Mouse (Mus musculus) liver, embryonic 16.5 days (tissue): ENCODE results near the gene Trmo. TPM values are rescaled to one million over a fixed set of nuclear protein-coding genes. Genes with fewer than 3 reads are reported as not detected.

Experiments
- ATAC-seq: fragments of 200-750 bp; cut with Nextera tagmentation; 2 replicates; pipeline ENCODE4 v1.8.0; 2017; ENCODE audit warnings: low read depth, mild to moderate bottlenecking, moderate number of reproducible peaks, moderate library complexity
- H3K27ac ChIP-seq: fragments of 300-500 bp; sonication (generic); 2 replicates; pipeline ENCODE4 v1.5.1; 2014; ENCODE audit warnings: mild to moderate bottlenecking, low read length
- H3K27me3 ChIP-seq: fragments of 300-500 bp; sonication (generic); 2 replicates; pipeline ENCODE4 v1.6.1; 2014; ENCODE audit warnings: low read depth, low read length, mixed read lengths; ENCODE audit not compliant: control insufficient read depth, insufficient read depth
- H3K36me3 ChIP-seq: fragments of 300-500 bp; sonication (generic); 2 replicates; pipeline ENCODE4 v1.6.1; 2014; ENCODE audit warnings: mild to moderate bottlenecking; ENCODE audit not compliant: control insufficient read depth, insufficient read depth
- H3K4me1 ChIP-seq: fragments of 300-500 bp; sonication (generic); 2 replicates; pipeline ENCODE4 v1.6.1; 2014; ENCODE audit warnings: low read depth, low read length, mixed read lengths; ENCODE audit not compliant: control insufficient read depth
- H3K4me2 ChIP-seq: fragments of 300-500 bp; sonication (generic); 2 replicates; pipeline ENCODE4 v1.6.1; 2014; ENCODE audit warnings: low read depth, low read length, mixed read lengths
- H3K4me3 ChIP-seq: fragments of 300-500 bp; sonication (generic); 2 replicates; pipeline ENCODE4 v1.5.1; 2014; ENCODE audit warnings: low read depth, mild to moderate bottlenecking, low read length
- H3K9ac ChIP-seq: fragments of 300-500 bp; sonication (generic); 2 replicates; pipeline ENCODE4 v1.6.1; 2014; ENCODE audit warnings: low read depth, low read length
- H3K9me3 ChIP-seq: fragments of 300-500 bp; sonication (generic); replicated peaks from 2 replicates; pipeline ENCODE4 v1.6.1; 2016; ENCODE audit warnings: low read length; ENCODE audit not compliant: control insufficient read depth
- WGBS: fragments of 180-500 bp; shearing (Covaris S2); extraction: QIAGEN DNeasy Blood & Tissue Kit; methylation state at CpG from one replicate; pipeline ENCODE4 v1.1.7; 2014; ENCODE audit not compliant: insufficient replicate concordance; 5-methylcytosine and 5-hydroxymethylcytosine counted together
- polyA plus RNA-seq: library from polyadenylated mRNA; unstranded; fragments of >200 nt; fragmentation: Nextera tagmentation; extraction: Ambion mirVana; gene quantifications from 2 replicates; pipeline ENCODE4 v1.2.1, GENCODE M21; 2015

The Trmo gene
- polyA plus RNA-seq = 6.3 and 7.1 TPM in 2 replicates

DNA sequence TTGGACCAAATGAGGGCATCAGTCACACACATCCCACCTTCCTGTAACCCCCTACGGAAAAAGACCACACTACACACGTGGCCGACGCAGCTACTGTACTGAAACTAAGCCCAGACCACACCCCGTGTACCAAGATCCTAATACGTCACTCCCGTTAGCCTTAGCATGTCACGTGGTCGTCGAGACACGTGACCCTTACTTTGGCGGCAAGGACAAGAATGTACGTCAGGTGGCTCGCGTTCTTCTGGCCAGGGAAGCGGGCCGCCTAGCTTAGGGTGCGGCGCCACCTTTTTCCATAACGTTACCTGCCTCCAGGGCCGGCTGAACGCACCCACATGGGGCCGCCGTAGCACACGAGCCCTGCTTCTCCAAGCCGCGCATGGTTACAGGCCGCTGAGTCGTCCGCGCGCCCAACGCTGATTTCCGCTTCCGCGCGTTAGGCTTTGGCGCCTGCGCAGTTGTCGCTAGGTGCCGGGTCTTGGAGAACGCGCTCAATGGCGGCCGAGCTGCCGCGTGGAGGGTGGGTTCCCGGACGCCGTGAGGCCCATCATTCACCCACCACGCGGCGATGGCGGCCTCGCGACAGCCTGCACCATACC lies at the start of gene Trmo:
TSS of gene Trmo (minus strand) at position 425 of the 599 bp plus-strand sequence.
- peaks cover 25% of the 10 kb centered on the region for H3K4me1 ChIP-seq
- ATAC-seq = peak; percentile 88
- H3K36me3 ChIP-seq = peaks cover 46% of the 10 kb centered on the region
- peak within 1 kb of the TSS; percentile 74 for H3K4me3 ChIP-seq
- H3K4me2 ChIP-seq = peak within 1 kb of the TSS; percentile 93
- WGBS = 0% methylated on average over 56 of the region's 56 CpGs
- no peaks in the 10 kb centered on the region for H3K27me3 ChIP-seq
- H3K9ac ChIP-seq = peak within 1 kb of the TSS; percentile 84
- no peaks in the 10 kb centered on the region for H3K9me3 ChIP-seq
- peak within 1 kb of the TSS; percentile 96 for H3K27ac ChIP-seq

DNA sequence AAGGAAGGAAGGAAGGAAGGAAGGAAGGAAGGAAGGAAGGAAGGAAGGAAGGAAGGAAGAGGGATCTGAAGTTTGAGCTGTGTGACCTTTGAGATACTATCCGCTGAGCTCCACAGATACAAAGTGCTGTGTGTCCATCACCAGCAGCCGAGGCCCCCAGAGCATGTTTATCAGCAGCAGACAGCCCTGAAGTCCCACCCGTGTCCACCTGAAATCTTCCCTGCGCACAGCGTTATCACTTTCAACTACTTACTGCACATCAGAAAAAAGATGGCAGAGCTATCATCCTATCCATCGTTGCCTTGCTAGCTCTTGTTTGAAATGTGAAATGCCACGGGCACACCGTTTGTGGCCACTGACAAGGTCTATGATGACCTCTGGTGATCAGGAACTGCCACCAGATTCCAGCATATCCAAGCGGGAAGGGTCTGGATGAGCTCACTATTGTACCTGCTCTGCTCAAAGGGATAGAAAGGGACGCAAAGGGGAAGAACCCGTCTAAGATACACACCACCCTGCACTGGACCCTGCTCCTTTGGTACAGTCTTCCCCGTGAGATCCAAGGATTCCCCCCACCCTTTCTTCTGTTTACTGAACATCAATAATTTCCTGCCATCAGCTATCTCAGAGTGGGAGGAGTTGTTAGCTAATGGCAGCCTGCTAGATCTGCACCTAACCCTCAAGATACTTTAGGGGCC lies 43.3 kb upstream of the Trmo start:
- H3K27ac ChIP-seq = peak overlapping the region; percentile 98
- peak overlapping the region; percentile 37 for H3K4me3 ChIP-seq
- ATAC-seq = peak; percentile 99
- 38% methylated on average over 12 of the region's 12 CpGs for WGBS
- no peaks in the 10 kb centered on the region for H3K27me3 ChIP-seq
- no peaks in the 10 kb centered on the region for H3K36me3 ChIP-seq
- peaks cover 44% of the 10 kb centered on the region for H3K4me1 ChIP-seq
- H3K4me2 ChIP-seq = peak overlapping the region; percentile 70
- H3K9ac ChIP-seq = peak overlapping the region; percentile 65
- no peaks in the 10 kb centered on the region for H3K9me3 ChIP-seq

DNA sequence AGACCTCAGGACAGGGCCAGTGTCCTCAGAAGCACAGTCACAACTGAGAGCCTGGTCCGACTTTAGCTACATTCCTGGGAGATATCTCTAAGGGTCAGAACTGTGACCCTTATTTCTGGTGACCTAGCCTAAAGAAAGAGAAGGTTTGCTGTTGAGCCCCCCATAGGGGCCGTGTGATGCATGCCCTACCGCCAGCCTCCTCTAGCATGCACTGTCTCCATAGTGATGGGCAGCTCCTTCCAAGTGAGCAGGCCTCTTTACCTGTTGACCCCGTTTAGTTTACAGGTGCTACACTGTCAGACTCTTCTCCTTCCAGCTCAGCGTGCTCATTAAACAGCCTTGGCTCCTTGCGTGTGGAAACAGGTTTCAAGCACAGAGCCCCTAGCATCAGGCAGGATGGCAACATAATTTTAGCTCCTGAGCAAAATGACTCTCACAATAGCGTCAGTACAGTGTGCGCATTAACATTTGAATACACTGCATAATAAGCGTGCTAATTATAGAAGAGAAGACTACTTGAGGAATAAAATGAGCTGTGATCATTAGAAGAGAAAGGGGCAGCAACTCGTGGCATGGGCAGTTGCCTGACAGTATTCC lies 39.8 kb upstream of the Trmo start:
- Histone ChIP-seq H3K4me2 (no peak overlapping the region), H3K9ac (0 out of 2 replicates have a peak overlapping the region, but pooled peaks have one; percentile 3), H3K4me1 (peaks cover 30% of the 10 kb centered on the region), H3K4me3 (no peak overlapping the region), H3K27ac (no peak overlapping the region), H3K36me3 (no peaks in the 10 kb centered on the region), H3K27me3 (no peaks in the 10 kb centered on the region), H3K9me3 (no peaks in the 10 kb centered on the region)
- WGBS = 70% methylated on average over 10 of the region's 10 CpGs
- no peak for ATAC-seq

DNA sequence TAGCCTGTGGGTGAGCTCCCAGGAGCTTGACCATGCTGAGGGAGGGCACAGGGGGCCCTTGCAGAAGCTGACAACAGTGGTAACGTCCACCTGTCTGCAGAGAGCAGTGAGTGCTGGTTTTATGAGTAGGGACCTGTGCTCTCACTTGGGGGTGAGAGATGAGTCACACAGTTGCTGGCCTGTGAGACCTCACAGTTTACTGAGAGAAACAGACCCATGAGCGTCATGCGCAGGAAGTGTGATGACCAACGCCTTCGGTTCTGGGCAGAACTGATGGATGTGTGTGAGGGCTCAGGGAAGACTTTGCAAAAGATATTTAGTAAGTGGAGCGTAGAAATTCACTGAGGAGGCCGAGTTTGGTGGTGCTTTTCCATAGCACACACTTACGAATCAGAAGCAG lies 33.4 kb upstream of the Trmo start:
- WGBS = 60% methylated on average over 8 of the region's 8 CpGs
- Histone ChIP-seq H3K36me3 (no peaks in the 10 kb centered on the region), H3K27ac (no peak overlapping the region), H3K9me3 (no peaks in the 10 kb centered on the region), H3K4me2 (no peak overlapping the region), H3K4me1 (peaks cover 3% of the 10 kb centered on the region), H3K9ac (no peak overlapping the region; the same call in 1 of the 2 replicates), H3K4me3 (no peak overlapping the region), H3K27me3 (no peaks in the 10 kb centered on the region)
- no peak for ATAC-seq

DNA sequence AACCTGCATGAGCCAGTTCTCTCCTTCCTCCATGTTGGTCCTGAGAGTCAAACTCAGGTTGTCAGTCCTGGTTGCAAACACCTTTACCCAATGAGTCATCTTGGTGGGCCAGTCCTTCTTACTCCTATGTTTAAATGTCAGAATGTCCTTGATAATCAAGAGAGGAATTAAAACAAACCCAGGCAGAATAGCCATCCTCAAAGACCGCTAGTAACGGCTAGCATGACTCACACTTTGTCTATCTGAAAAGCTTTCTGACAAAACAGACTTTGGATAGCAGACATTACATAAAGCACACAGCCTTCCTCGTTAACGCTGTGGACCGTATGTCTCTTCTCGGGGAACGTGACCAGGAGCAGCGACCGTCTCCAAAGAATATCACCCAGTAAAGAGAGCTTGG lies 29.6 kb upstream of the Trmo start:
- ATAC-seq = no peak
- Histone ChIP-seq H3K27ac (no peak overlapping the region), H3K27me3 (no peaks in the 10 kb centered on the region), H3K4me3 (no peak overlapping the region), H3K4me2 (no peak overlapping the region), H3K9ac (no peak overlapping the region), H3K9me3 (no peaks in the 10 kb centered on the region), H3K4me1 (peaks cover 10% of the 10 kb centered on the region), H3K36me3 (no peaks in the 10 kb centered on the region)
- WGBS = 84% methylated on average over 9 of the region's 9 CpGs

DNA sequence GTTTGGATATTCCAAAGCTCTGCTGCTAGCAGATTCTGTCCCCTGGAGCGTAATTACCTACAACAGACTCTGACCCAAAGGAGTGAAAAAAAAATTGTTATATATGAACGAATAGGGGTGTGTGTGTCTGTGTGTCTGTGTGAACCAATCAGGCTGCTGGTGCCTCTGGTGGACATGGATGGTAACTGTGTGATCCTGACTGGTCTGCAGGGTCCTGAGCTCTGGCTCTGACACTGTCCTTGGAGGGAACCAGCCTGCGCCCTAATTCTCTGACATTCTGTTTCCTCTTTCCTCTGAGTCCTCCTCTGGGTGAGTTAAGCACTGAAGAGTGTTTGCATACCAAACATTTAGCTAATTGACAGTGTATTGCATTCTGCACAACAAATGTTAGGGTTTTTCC lies 28.3 kb upstream of the Trmo start:
- WGBS = 43% methylated on average over 3 of the region's 3 CpGs
- H3K27me3 ChIP-seq = no peaks in the 10 kb centered on the region
- peak overlapping the region; percentile 33 for H3K9ac ChIP-seq
- 0 out of 2 replicates have a peak overlapping the region, but pooled peaks have one; percentile 19 for H3K27ac ChIP-seq
- no peaks in the 10 kb centered on the region for H3K9me3 ChIP-seq
- peaks cover 18% of the 10 kb centered on the region for H3K4me1 ChIP-seq
- ATAC-seq = peak; percentile 83
- H3K4me3 ChIP-seq = no peak overlapping the region
- H3K4me2 ChIP-seq = no peak overlapping the region
- H3K36me3 ChIP-seq = no peaks in the 10 kb centered on the region

DNA sequence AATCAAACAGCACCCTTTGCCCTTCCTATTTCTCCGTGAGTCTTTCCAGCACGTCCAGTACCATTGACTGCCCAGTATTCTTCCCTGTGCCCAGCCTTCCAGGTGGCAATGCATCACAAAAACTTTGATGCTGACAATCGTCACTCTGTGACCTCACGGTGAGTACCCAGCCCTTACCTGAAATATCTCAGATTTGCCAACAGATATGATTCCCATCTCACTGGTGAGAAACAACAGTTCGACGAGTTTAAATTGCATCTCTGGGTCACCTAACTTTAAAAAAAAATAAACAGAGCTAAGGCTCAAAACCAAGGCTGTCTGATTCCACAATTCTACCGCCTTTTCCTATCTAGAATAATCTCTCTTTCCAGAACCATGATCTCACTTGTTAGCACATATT lies 24.2 kb upstream of the Trmo start, which contains the start of gene Hemgn:
TSS of gene Hemgn (minus strand) at position 101 of the 400 bp plus-strand sequence.
- peak within 1 kb of the TSS; percentile 1; the same call in 1 of the 2 replicates for H3K9ac ChIP-seq
- whole genome bisulfite sequencing = 73% methylated on average over 7 of the region's 7 CpGs
- H3K9me3 ChIP-seq = no peaks in the 10 kb centered on the region
- H3K4me3 ChIP-seq = no peak within 1 kb of the TSS
- peaks cover 55% of the 10 kb centered on the region for H3K4me1 ChIP-seq
- no peaks in the 10 kb centered on the region for H3K27me3 ChIP-seq
- peak within 1 kb of the TSS; percentile 22 for H3K27ac ChIP-seq
- H3K4me2 ChIP-seq = 0 out of 2 replicates have a peak within 1 kb of the TSS, but pooled peaks have one; percentile 17
- no peak for ATAC-seq
- H3K36me3 ChIP-seq = no peaks in the 10 kb centered on the region

DNA sequence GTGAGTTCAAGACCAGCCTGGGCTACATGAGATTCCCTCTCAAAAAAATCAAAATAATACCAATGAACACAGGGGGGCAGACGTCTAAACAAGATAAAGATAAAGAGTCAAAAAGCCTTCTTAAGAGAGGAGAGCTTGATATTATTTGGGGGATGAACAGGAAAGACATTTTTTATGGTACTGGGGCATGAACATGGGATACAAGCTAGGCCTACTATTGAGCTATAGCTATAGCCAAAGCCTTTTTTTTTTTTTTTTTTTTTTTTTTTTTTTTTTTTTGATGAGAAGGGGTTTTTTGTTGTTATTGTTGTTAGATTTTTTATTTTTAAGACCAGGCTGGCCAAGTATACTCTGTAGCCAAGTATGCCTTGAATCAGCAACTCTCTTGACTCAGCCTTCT lies 22.9 kb upstream of the Trmo start:
- Histone ChIP-seq H3K9ac (no peak overlapping the region), H3K4me2 (no peak overlapping the region)
- no peak for ATAC-seq

DNA sequence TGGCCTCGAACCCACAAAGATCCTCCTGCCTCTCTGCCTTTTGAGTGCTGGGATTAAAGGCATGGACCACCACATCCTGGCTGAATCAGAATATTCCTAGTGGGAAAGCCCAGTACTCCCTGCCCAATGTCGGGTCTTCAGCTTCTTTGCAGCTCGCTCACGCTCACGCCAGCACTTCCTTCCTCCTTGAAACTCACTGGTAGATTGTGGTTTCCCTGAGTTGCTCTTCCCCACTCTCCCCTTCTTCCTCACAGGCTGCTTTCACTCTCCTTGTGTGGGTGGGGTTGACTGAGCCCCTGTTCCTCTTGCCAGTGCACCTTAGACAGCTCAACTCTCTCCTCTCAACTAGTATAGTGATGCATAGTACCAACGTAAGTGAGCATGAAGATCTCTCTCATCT lies 22.3 kb upstream of the Trmo start:
- WGBS = 31% methylated on average over 6 of the region's 6 CpGs
- H3K9ac ChIP-seq = peak overlapping the region; percentile 77
- peaks cover 60% of the 10 kb centered on the region for H3K4me1 ChIP-seq

More for the DNA sequence above, 22.9 kb upstream of the Trmo start:
- Histone ChIP-seq H3K9me3 (no peaks in the 10 kb centered on the region), H3K4me3 (no peak overlapping the region), H3K36me3 (no peaks in the 10 kb centered on the region), H3K27ac (peak overlapping the region; percentile 99), H3K27me3 (no peaks in the 10 kb centered on the region), H3K4me1 (peaks cover 59% of the 10 kb centered on the region)
- WGBS = 14% methylated on average over 1 of the region's 1 CpGs

More for the DNA sequence above, 22.3 kb upstream of the Trmo start:
- no peak for ATAC-seq
- Histone ChIP-seq H3K4me2 (peak overlapping the region; percentile 73), H3K4me3 (no peak overlapping the region), H3K27me3 (no peaks in the 10 kb centered on the region), H3K27ac (peak overlapping the region; percentile 99), H3K9me3 (no peaks in the 10 kb centered on the region), H3K36me3 (no peaks in the 10 kb centered on the region)
